Mouse (Mus musculus): ENCODE results near the gene Vmn2r62.
"Not testable (repeated sequence)": the region's sequence is repeated elsewhere in the genome, so short reads cannot be mapped to it uniquely, and the experiment has no call there.

Gene Vmn2r62

DNA sequence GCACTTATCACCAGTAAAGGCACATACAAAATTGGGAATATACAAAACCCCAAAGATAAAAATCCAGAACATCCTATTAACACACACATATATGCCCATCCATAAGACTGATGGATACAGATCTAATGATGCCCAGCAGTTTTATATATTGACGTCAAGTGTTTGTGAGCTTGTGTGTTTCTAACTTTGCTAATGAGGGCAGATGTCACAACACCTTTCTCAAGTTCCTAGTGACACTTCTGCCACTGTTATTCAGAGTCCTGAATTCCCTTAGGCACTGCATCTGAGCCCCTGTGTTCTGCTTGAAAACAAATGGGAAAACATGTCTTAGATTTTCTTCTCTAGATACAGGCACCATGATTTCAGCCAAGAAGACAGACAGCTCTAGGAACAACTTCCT, at the start of gene Vmn2r62:
Gene Vmn2r62, minus strand, starts transcription at position 101 of the 400 bp plus-strand sequence.
- DNase-seq (ENCODE audit: low read depth): not testable (repeated sequence)

- not testable (repeated sequence) for DNase-seq (ENCODE audit: low read depth)
Measured at GRCm38 (mm10) chr7:42838366-42838765, 45.0 kb upstream of the Vmn2r62 start.

- DNase-seq (ENCODE audit: low read depth): no peak
Measured at GRCm38 (mm10) chr7:42832221-42832620, 38.9 kb upstream of the Vmn2r62 start.

- no peak for DNase-seq (ENCODE audit: low read depth)
Measured at GRCm38 (mm10) chr7:42749836-42750235, 43.5 kb downstream of the Vmn2r62 start.

DNA sequence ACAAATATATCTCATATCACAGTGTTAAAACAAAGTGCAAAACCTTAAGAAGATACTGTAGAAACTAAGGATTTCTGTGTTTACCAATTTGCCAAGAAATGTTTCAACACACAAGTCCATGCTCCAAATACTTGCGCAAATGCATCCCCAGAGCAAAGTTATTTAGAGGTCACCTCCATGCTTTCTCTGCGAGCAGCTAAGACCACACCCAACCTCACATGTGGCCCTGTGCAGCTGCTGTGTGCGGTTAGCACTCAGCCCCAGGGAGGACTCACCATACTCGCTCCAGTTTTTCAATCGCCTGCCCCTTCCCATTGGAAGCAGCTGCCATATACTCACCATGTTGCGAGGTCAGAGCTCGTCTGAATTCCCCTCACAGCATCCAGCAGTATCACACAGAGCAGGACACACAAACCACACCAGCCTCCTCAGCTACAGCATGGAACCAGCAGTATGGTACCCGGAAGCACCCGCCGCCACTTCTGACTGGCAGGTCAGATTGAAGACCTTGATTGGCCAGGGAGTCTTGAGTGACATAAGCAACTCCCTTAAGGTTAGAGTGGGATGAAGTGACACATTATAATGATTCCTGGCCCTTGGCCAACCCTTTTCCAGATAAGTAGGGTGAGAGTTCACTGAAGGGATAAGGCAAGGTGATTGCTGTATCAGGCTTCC, 54.7 kb downstream of the Vmn2r62 start:
- no peak for DNase-seq (ENCODE audit: low read depth)

DNA sequence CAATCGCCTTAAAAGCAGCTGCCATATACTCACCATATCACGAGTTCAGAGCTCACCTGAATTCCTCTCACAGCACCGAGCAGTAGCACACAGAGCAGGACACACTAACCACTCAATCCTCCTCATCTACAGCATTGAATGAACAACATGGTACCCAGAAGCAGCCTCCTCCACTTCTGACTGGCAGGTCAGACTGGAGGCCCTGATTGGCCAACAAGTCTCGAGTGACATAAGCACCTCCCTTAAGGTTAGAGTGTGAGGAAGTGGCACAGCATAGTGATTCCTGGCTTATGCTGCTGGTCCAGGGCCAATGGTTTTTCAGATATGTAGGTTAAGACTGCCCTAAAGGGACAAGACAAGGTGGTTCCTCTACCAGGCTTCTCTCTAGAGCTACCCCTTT, 66.4 kb downstream of the Vmn2r62 start, which contains the start of gene Gm17067:
Gene Gm17067, minus strand, starts transcription at position 101 of the 400 bp plus-strand sequence.
- DNase-seq (ENCODE audit: low read depth): not testable (repeated sequence)
